23 mouse cellular contexts compared by ENCODE assay signal in genomic region chr12:80966059-80966838, GRCm38 (mm10). TPM values are rescaled to one million over a fixed set of nuclear protein-coding genes. Genes with fewer than 3 reads are reported as not detected.
DNase-seq lines count a peak whose midpoint lies in the region; ATAC-seq and TF ChIP-seq lines count a peak whose summit lies in the region.
"Had no signal": no experiment of that assay in that cellular context is flagged by ENCODE, and none has a peak within 500 bp of the region (broad histone marks: within the 10 kb centered on the region; RNA-seq: fewer than 3 reads in every experiment).

No protein-coding gene starts in this region.

- TF ChIP-seq POLR2A in kidney, adult 2 months (IDR thresholded peaks at IDR 0.05; ENCODE audit: low read depth, low read length) = no peak

- ATAC-seq in Patski = peak; percentile 44
- ATAC-seq: CD4-positive, CD25-positive, alpha-beta regulatory T cell, adult 4 months; lung, postnatal 0 days; midbrain, embryonic 13.5 days had no signal

- peak; percentile 37 for DNase-seq in adrenal gland, postnatal 14 days
- no peak for DNase-seq in adrenal gland, adult 2 months
- peak; percentile 34 for DNase-seq in Patski (ENCODE audit: low read depth, low spot score)
- DNase-seq in kidney, adult 2 months = peak; percentile 77
- DNase-seq in kidney, postnatal 14 days = peak; percentile 68
- DNase-seq in cerebellum, adult 11-12 months = no peak
- no peak for DNase-seq in ovary, postnatal 36 days (ENCODE audit: low spot score)
- no peak for DNase-seq in frontal cortex, postnatal 25 days (ENCODE audit: low spot score in 2 of 2)
- DNase-seq: cerebellum, adult 2 months; cerebellum, postnatal 36 days; liver, embryonic 13.5 days; thymus, postnatal 36 days had no signal

- in situ Hi-C loops in Patski (cut with MboI; ENCODE audit: low pct_unique_long_range_greater_than_20kb) = no loop called here

- TF ChIP-seq CTCF in Patski (IDR thresholded peaks at IDR 0.05) = no peak
- TF ChIP-seq CTCF in kidney, adult 2 months (conservative IDR thresholded peaks at IDR 0.05; ENCODE audit: insufficient read depth, insufficient read length, low read depth, low read length) = no peak

- H3K4me1 ChIP-seq in kidney, adult 2 months (ENCODE audit: control insufficient read depth, insufficient read depth, low read length) = peaks cover 6% of the 10 kb centered on the region; the same call in 1 of the 2 replicates
- H3K4me1 ChIP-seq: heart, embryonic 13.5 days; hindbrain, embryonic 15.5 days; liver, embryonic 13.5 days; midbrain, embryonic 13.5 days; neural tube, embryonic 13.5 days had no signal

- POLR2A ChIA-PET in Patski (lab: Charles Lee) = interaction anchor here (0.7 kb wide), 1 partner anchor 26 kb away, joined by 3 read pairs; no protein-coding TSS in a partner anchor

- WGBS in kidney, adult 2 months = 48% methylated on average over 11 of the region's 11 CpGs

- no peaks in the 10 kb centered on the region for H3K27me3 ChIP-seq in Patski
- H3K27me3 ChIP-seq in kidney, adult 2 months (replicated peaks; ENCODE audit: control insufficient read depth, insufficient read depth, low read length) = no peaks in the 10 kb centered on the region
- H3K27me3 ChIP-seq: heart, embryonic 13.5 days; hindbrain, embryonic 15.5 days; liver, embryonic 13.5 days; midbrain, embryonic 13.5 days; neural tube, embryonic 13.5 days had no signal

- no peak overlapping the region for H3K27ac ChIP-seq in kidney, adult 2 months (ENCODE audit: insufficient read depth, low read depth, low read length)
- H3K27ac ChIP-seq: heart, embryonic 13.5 days; hindbrain, embryonic 15.5 days; layer of hippocampus, adult 2 months; liver, embryonic 13.5 days; midbrain, embryonic 13.5 days; neural tube, embryonic 13.5 days had no signal

- CTCF ChIA-PET in Patski (lab: Charles Lee) = interaction anchor here (1.0 kb wide), 1 partner anchor 8 kb away, joined by 3 read pairs; no protein-coding TSS in a partner anchor

- H3K4me3 ChIP-seq in kidney, adult 2 months (ENCODE audit: insufficient read depth, low read depth, low read length) = no peak overlapping the region
- H3K4me3 ChIP-seq: heart, embryonic 13.5 days; hindbrain, embryonic 15.5 days; layer of hippocampus, adult 2 months; liver, embryonic 13.5 days; midbrain, embryonic 13.5 days; neural tube, embryonic 13.5 days had no signal

- H3K36me3 ChIP-seq in kidney, adult 2 months (ENCODE audit: control insufficient read depth, insufficient read depth, low read length) = no peaks in the 10 kb centered on the region
- H3K36me3 ChIP-seq: hindbrain, embryonic 15.5 days; midbrain, embryonic 13.5 days; neural tube, embryonic 13.5 days had no signal

RNA-seq across cellular contexts. Expression of gene Slc10a1, which starts 2.3 kb away (rescaled TPM):
- total RNA-seq in adrenal gland, postnatal 14 days (2021) = 3.0 and 59.5 TPM in 2 replicates
- total RNA-seq in adrenal gland, adult 2 months (2021) = 1 to 10 TPM in 1 of 2 experiments, not detected in 1; 2.3 TPM
- 0.67 TPM in 1 of 2 replicates, not detected in the other for polyA plus RNA-seq in adrenal gland, adult 2 months (2012; rRNA removed)
- 0.15 TPM for polyA plus RNA-seq in Patski (2021)
- polyA plus RNA-seq in kidney, adult 2 months (2012; rRNA removed) = 0.38 and 0.79 TPM in 2 replicates
- total RNA-seq: granulocyte monocyte progenitor cell, adult 5-6 weeks; heart, postnatal 25 days; layer of hippocampus, adult 2 months; left cerebral cortex, postnatal 25 days; megakaryocyte, adult 5-6 weeks had no signal
- polyA plus RNA-seq: cerebellum, adult 2 months had no signal

RNA-seq across cellular contexts. Expression of gene Srsf5, which starts 20.9 kb away (rescaled TPM):
- 383 and 441 TPM in 2 replicates for total RNA-seq in adrenal gland, postnatal 14 days (2021)
- total RNA-seq in adrenal gland, adult 2 months (2021) = 100 to 1,000 TPM; 249 to 348 TPM
- 126 and 136 TPM in 2 replicates for polyA plus RNA-seq in adrenal gland, adult 2 months (2012; rRNA removed)
- 435 TPM for polyA plus RNA-seq in Patski (2021)
- 233 and 243 TPM in 2 replicates for polyA plus RNA-seq in kidney, adult 2 months (2012; rRNA removed)

Comparison
In these comparisons a context has a peak if more than half of its experiments do, and no peak if none do; other contexts are left out.
1. DNase-seq: peak in adrenal gland, postnatal 14 days (single experiment), Patski (single experiment), kidney, adult 2 months (single experiment) and kidney, postnatal 14 days (single experiment); none in adrenal gland, adult 2 months (single experiment), cerebellum, adult 11-12 months (single experiment), ovary, postnatal 36 days (single experiment) and frontal cortex, postnatal 25 days (0 of 2).